Mouse (Mus musculus): ENCODE measurements at regions not wholly inside any gene's neighbourhood (a gene's known extent, or its start where the extent isn't known, plus 50 kb on each side); places are given as distances from the start of the nearest gene placed in this dataset.

DNA sequence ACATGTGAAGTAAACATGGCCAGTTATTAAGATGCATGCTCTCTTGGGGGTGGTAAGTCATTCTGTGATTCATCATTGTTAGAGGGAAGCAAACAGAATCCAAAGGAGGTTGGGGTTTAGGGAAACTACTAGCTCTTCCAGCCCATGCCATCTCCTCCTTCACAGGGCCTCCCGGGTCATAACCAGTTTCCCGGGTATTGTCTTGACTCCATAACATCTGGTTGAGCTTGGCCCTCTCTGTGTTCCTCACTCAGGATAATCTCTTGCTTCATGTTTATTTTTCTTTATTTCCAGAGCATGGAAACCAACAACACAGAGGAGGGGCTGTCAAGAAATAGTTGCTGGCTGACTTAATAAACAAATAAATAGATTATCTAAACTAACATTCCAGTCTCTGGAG lies 295.3 kb downstream of the Irx1 start:
- TF ChIP-seq CTCF (IDR thresholded peaks at IDR 0.05 in 2 of 3, conservative IDR thresholded peaks at IDR 0.05 in 1 of 3; ENCODE audit: control insufficient read depth in 1 of 3, insufficient read depth in 1 of 3, low read depth in 2 of 3, low read length in 3 of 3, poor library complexity in 1 of 3, severe bottlenecking in 1 of 3) (no peak), MEF2A (IDR thresholded peaks at IDR 0.05; ENCODE audit: extremely low read depth, insufficient replicate concordance, low read depth, low read length, poor library complexity, severe bottlenecking) (no peak), TCF12 (IDR thresholded peaks at IDR 0.05; ENCODE audit: low read depth, low read length) (no peak), GABPA (IDR thresholded peaks at IDR 0.05; ENCODE audit: low read depth, low read length) (no peak), MYC (IDR thresholded peaks at IDR 0.05; ENCODE audit: low read depth, low read length) (no peak), USF1 (IDR thresholded peaks at IDR 0.05; ENCODE audit: low read depth, low read length) (no peak), E2F4 (IDR thresholded peaks at IDR 0.05; ENCODE audit: borderline replicate concordance, low read depth, low read length) (no peak), USF2 (IDR thresholded peaks at IDR 0.05; ENCODE audit: borderline replicate concordance in 1 of 2, insufficient read depth in 1 of 2, low read depth in 1 of 2, low read length in 2 of 2) (no peak)
